Mouse (Mus musculus) CH12.LX (cell line): ENCODE results near the gene Kcnj9. TPM values are rescaled to one million over a fixed set of nuclear protein-coding genes. Genes with fewer than 3 reads are reported as not detected.

ENCODE experiments used
- DNase-seq: peaks from one replicate; pipeline ENCODE4 v3.0.0-alpha.2; 2013; ENCODE audit errors: extremely low read depth
- H3K27ac ChIP-seq: 2 replicates; pipeline ENCODE4 v1.5.1; 2012; ENCODE audit warnings: low read depth, mild to moderate bottlenecking, control low read depth, moderate library complexity; ENCODE audit not compliant: insufficient read depth
- H3K27me3 ChIP-seq: replicated peaks from 2 replicates; pipeline ENCODE3; 2012; ENCODE audit warnings: inconsistent platforms
- H3K36me3 ChIP-seq, 2 experiments: replicated peaks in 1 of 2; 2 replicates each; pipeline versions ENCODE3 to v1.6.1; 2012; ENCODE audit warnings: inconsistent platforms in 1 of 2, low read length in 1 of 2, mild to moderate bottlenecking in 1 of 2, mixed read lengths in 1 of 2, moderate library complexity in 1 of 2; ENCODE audit not compliant: control insufficient read depth in 1 of 2, insufficient read depth in 1 of 2
- H3K4me1 ChIP-seq, 2 experiments: 2 replicates each; pipeline ENCODE4 v1.6.1; 2012; ENCODE audit warnings: inconsistent platforms in 1 of 2, moderate library complexity in 1 of 2; ENCODE audit not compliant: insufficient read depth in 2 of 2, control insufficient read depth in 1 of 2
- H3K4me2 ChIP-seq: 2 replicates; pipeline ENCODE4 v1.6.1; 2012; ENCODE audit warnings: low read depth, mild to moderate bottlenecking, control low read depth; ENCODE audit not compliant: poor library complexity, insufficient read depth, severe bottlenecking
- H3K4me3 ChIP-seq, 3 experiments: fragments of 150-350 bp in 1 of 3; sonication (generic) in 1 of 3; replicated peaks in 1 of 3; 2 replicates each; pipeline versions ENCODE3 to v1.5.1; 2011 to 2012; ENCODE audit warnings: low read depth in 2 of 3, low read length in 2 of 3, mild to moderate bottlenecking in 2 of 3, moderate library complexity in 2 of 3, control low read depth in 1 of 3, improper control_type of control experiment in 1 of 3, inconsistent platforms in 1 of 3, mixed read lengths in 1 of 3; ENCODE audit not compliant: poor library complexity in 1 of 3
- H3K79me2 ChIP-seq: replicated peaks from 2 replicates; pipeline ENCODE4 v1.6.1; 2012; ENCODE audit warnings: mild to moderate bottlenecking, moderate library complexity; ENCODE audit not compliant: control insufficient read depth, poor library complexity, insufficient read depth, severe bottlenecking; ENCODE audit errors: extremely low read depth
- H3K9ac ChIP-seq: 2 replicates; pipeline ENCODE4 v1.6.1; 2012; ENCODE audit warnings: low read depth, mild to moderate bottlenecking, control low read depth, moderate library complexity; ENCODE audit not compliant: insufficient read depth
- H3K9me3 ChIP-seq: replicated peaks from 2 replicates; pipeline ENCODE3; 2012; ENCODE audit warnings: low read length, inconsistent platforms, mixed read lengths
- BHLHE40 ChIP-seq: IDR thresholded peaks from 2 replicates; pipeline ENCODE4 v1.6.1; 2011; ENCODE audit warnings: mild to moderate bottlenecking, low read depth, low read length, improper control_type of control experiment
- E2F4 ChIP-seq: IDR thresholded peaks from 2 replicates; pipeline ENCODE4 v1.6.1; 2011; ENCODE audit warnings: low read depth, low read length, improper control_type of control experiment; ENCODE audit not compliant: insufficient replicate concordance
- ELF1 ChIP-seq: IDR thresholded peaks from 2 replicates; pipeline ENCODE4 v1.6.1; 2014; ENCODE audit warnings: low read depth, mild to moderate bottlenecking, inconsistent platforms, low read length, improper control_type of control experiment
- HCFC1 ChIP-seq: IDR thresholded peaks from 2 replicates; pipeline ENCODE4 v1.6.1; 2012; ENCODE audit warnings: low read depth, mild to moderate bottlenecking, inconsistent platforms, low read length, improper control_type of control experiment
- IRF4 ChIP-seq: IDR thresholded peaks from 2 replicates; pipeline ENCODE4 v1.6.1; 2014; ENCODE audit warnings: low read depth, mild to moderate bottlenecking, inconsistent platforms, low read length, improper control_type of control experiment
- KAT2A ChIP-seq: IDR thresholded peaks from 2 replicates; pipeline ENCODE4 v1.6.1; 2012; ENCODE audit warnings: low read length, improper control_type of control experiment, inconsistent platforms; ENCODE audit not compliant: insufficient replicate concordance
- MAX ChIP-seq: IDR thresholded peaks from 2 replicates; pipeline ENCODE4 v1.6.1; 2011; ENCODE audit warnings: low read length, improper control_type of control experiment
- MEF2A ChIP-seq: IDR thresholded peaks from 2 replicates; pipeline ENCODE4 v1.6.1; 2014; ENCODE audit warnings: low read depth, mild to moderate bottlenecking, inconsistent platforms, low read length, improper control_type of control experiment, borderline replicate concordance
- MXI1 ChIP-seq: IDR thresholded peaks from 2 replicates; pipeline ENCODE4 v1.6.1; 2011; ENCODE audit warnings: mild to moderate bottlenecking, low read depth, low read length, improper control_type of control experiment
- MYC ChIP-seq: IDR thresholded peaks from 2 replicates; pipeline ENCODE4 v1.6.1; 2011; ENCODE audit warnings: low read depth, mild to moderate bottlenecking, improper control_type of control experiment, low read length
- NELFE ChIP-seq: IDR thresholded peaks from 2 replicates; pipeline ENCODE4 v1.6.1; 2011; ENCODE audit warnings: low read depth, low read length, improper control_type of control experiment
- POLR2A ChIP-seq: IDR thresholded peaks from 2 replicates; pipeline ENCODE4 v1.6.1; 2011; ENCODE audit warnings: low read depth, mild to moderate bottlenecking, improper control_type of control experiment, low read length
- POLR2AphosphoS2 ChIP-seq: IDR thresholded peaks from 2 replicates; pipeline ENCODE4 v1.6.1; 2011; ENCODE audit warnings: low read depth, low read length, improper control_type of control experiment
- TCF12 ChIP-seq: IDR thresholded peaks from 2 replicates; pipeline ENCODE4 v1.6.1; 2014; ENCODE audit warnings: low read depth, mild to moderate bottlenecking, inconsistent platforms, low read length, improper control_type of control experiment
- UBTF ChIP-seq: IDR thresholded peaks from 2 replicates; pipeline ENCODE4 v1.6.1; 2012; ENCODE audit warnings: low read depth, mild to moderate bottlenecking, inconsistent platforms, low read length, improper control_type of control experiment, moderate library complexity
- ZKSCAN1 ChIP-seq: IDR thresholded peaks from 2 replicates; pipeline ENCODE4 v1.6.1; 2012; ENCODE audit warnings: low read depth, inconsistent platforms, low read length, improper control_type of control experiment, borderline replicate concordance
- dilution Hi-C: fragments of 300-500 bp; cut with MboI; formaldehyde crosslinking; loops from 2 replicates; pipeline ENCODE4 v1.14.3; 2020; ENCODE audit warnings: low sequenced_read_pairs; ENCODE audit not compliant: extremely low pct_unique_long_range_greater_than_20kb, extremely low pct_ligation_motif_present
- in situ Hi-C: fragments of 300-500 bp; cut with MboI; formaldehyde crosslinking; loops from 3 replicates; pipeline ENCODE4 v1.14.3; 2019; ENCODE audit warnings: low sequenced_read_pairs, low pct_ligation_motif_present, low pct_unique_long_range_greater_than_20kb, mixed read lengths
- polyA plus RNA-seq: library from polyadenylated mRNA; unstranded; fragments of >175 nt; gene quantifications from 2 replicates; pipeline ENCODE4 v1.2.1, GENCODE M21; 2012; ENCODE audit warnings: low read depth; ENCODE audit not compliant: insufficient read length
- total RNA-seq, 2 experiments: library from RNA; depleted of rRNA; stranded (reverse); fragments of 300-350 nt in 1 of 2; fragments of >200 nt in 1 of 2; gene quantifications; 2 replicates each; pipeline ENCODE4 v1.2.3; 2012 to 2014

Kcnj9 gene
- total and polyA plus RNA-seq, 3 experiments, result 0.04 to 0.10 TPM; not detected in 1

DNA sequence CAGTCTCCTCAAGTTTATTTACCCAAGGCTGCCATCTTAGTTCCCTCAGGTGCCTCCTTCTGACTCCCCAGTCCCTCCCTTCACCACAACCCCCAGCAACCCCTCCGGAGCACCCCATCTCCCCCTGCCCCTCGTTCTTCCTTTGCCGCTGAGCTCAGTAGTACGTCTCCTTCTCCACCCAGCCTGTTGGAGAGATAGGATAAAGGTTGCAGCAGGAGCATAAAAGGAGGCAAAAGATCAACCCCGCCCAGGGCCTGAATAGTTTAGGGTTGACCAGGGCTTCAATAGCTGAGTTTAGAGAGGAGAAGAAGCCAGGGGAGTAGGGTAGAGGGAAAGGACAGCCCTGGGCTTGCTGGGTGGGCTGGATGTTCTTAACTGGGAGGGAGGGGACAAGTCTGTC is 54.6 kb downstream of the Kcnj9 start:
- TF ChIP-seq MEF2A (no peak), ELF1 (no peak), MYC (no peak)
- H3K9ac ChIP-seq, result no peak overlapping the region
- no peaks in the 10 kb centered on the region for H3K9me3 ChIP-seq
- no peak overlapping the region for H3K4me3 ChIP-seq
- dilution Hi-C loops, result no loop called here
- H3K4me1 ChIP-seq, result peaks cover 10 to 29% of the 10 kb centered on the region in 2 experiments
- in situ Hi-C loops, result no loop called here
- DNase-seq, result no peak
- H3K27me3 ChIP-seq, result no peaks in the 10 kb centered on the region
- no peak overlapping the region for H3K27ac ChIP-seq
- H3K36me3 ChIP-seq, result no peaks in the 10 kb centered on the region
- no peak overlapping the region for H3K4me2 ChIP-seq
- H3K79me2 ChIP-seq, result no peaks in the 10 kb centered on the region

DNA sequence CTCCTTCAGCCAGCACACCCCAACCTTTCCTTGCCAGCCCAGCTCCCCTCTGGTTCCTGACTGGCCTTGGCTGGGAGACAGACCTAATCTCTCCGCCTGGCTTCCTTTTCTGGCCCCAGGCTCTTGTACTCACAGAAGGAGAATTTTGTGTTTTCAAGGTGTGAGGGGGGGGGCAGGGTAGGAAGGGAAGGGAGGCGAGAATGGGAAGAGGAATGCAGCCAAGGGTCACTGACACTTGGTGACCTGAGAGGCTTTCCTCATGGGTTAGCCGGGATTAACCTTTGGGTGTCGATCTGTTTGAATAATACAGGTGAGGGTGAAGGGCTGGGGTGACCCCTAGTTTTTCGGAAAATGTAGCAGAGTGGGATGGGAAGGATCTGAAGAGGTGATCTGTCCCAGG is 55.0 kb downstream of the Kcnj9 start:
- no peaks in the 10 kb centered on the region for H3K79me2 ChIP-seq
- H3K27ac ChIP-seq, result no peak overlapping the region
- in situ Hi-C loops, result no loop called here
- TF ChIP-seq KAT2A (no peak), ELF1 (no peak), HCFC1 (no peak), POLR2AphosphoS2 (no peak), E2F4 (no peak), TCF12 (no peak), BHLHE40 (no peak), POLR2A (no peak), ZKSCAN1 (no peak), MXI1 (no peak), UBTF (no peak), MAX (no peak), NELFE (no peak), IRF4 (no peak)
- no peaks in the 10 kb centered on the region for H3K27me3 ChIP-seq
- H3K9me3 ChIP-seq, result no peaks in the 10 kb centered on the region
- dilution Hi-C loops, result no loop called here
- H3K9ac ChIP-seq, result no peak overlapping the region
- peaks cover 10 to 28% of the 10 kb centered on the region in 2 experiments for H3K4me1 ChIP-seq
- no peak for DNase-seq
- H3K4me2 ChIP-seq, result no peak overlapping the region
- no peak overlapping the region for H3K4me3 ChIP-seq
- H3K36me3 ChIP-seq, result no peaks in the 10 kb centered on the region
